ENCODE assay signal across 16 mouse cellular contexts in the genomic region with DNA sequence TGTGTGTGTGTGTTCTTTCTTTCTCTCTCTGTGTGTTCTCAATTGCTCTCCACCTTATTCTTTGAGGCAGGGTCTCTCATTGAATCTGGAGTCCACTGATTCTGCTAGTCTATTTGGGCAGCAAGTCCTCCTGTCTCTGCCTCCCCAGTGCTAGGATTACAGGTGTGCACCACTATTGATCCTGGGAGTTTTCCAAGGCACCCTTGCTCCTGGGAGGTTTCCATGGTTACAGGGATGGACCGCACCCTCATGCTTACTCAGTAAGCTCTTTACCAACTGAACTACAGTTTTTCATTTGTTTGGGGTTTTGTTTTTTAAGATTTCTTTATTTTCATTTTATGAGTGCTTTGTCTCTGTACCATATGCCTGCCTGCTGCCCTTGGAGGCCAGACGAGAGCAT.
"Had no signal": no experiment of that assay in that cellular context is flagged by ENCODE, and none has a peak within 500 bp of the region (broad histone marks: within the 10 kb centered on the region; RNA-seq: fewer than 3 reads in every experiment).

No protein-coding gene starts in this region.

- H3K4me1 ChIP-seq: neural tube, embryonic 12.5 days; stomach, embryonic 15.5 days had no signal

- H3K9ac ChIP-seq: lung, embryonic 14.5 days; midbrain, embryonic 12.5 days; neural tube, embryonic 12.5 days; stomach, embryonic 15.5 days had no signal

- DNase-seq: lung, adult 18-20 months; lung, embryonic 14.5 days; lung, postnatal 10 days; lung, postnatal 4 days; midbrain, embryonic 14.5 days; right cerebral cortex, postnatal 14 days; thymus, adult 2 months; thymus, postnatal 25 days; thymus, postnatal 4 days had no signal

- H3K36me3 ChIP-seq: midbrain, embryonic 10.5 days; midbrain, embryonic 12.5 days; neural tube, embryonic 12.5 days; stomach, embryonic 15.5 days had no signal

- H3K27me3 ChIP-seq: midbrain, embryonic 12.5 days; neural tube, embryonic 12.5 days; stomach, embryonic 15.5 days had no signal

- ATAC-seq: midbrain, embryonic 16.5 days had no signal

- H3K27ac ChIP-seq: midbrain, embryonic 10.5 days; midbrain, embryonic 12.5 days; neural tube, embryonic 12.5 days; stomach, embryonic 15.5 days; stomach, postnatal 0 days had no signal

- H3K9me3 ChIP-seq: midbrain, embryonic 10.5 days; midbrain, embryonic 12.5 days; neural tube, embryonic 12.5 days; stomach, embryonic 15.5 days had no signal

- H3K4me2 ChIP-seq: lung, embryonic 14.5 days; midbrain, embryonic 12.5 days; neural tube, embryonic 12.5 days; stomach, embryonic 15.5 days had no signal

- H3K4me3 ChIP-seq: midbrain, embryonic 10.5 days; midbrain, embryonic 12.5 days; myocyte; neural tube, embryonic 12.5 days; stomach, embryonic 15.5 days had no signal
